Mouse (Mus musculus) limb, embryonic 11.5 days (tissue): ENCODE data around the gene Mgarp. TPM values are rescaled to one million over a fixed set of nuclear protein-coding genes. Genes with fewer than 3 reads are reported as not detected.

ENCODE experiments used
- ATAC-seq: fragments of 200-750 bp; cut with Nextera tagmentation; 2 replicates; pipeline ENCODE4 v1.8.0; 2017; ENCODE audit warnings: low read depth; ENCODE audit not compliant: insufficient number of reproducible peaks, low FRiP score, low TSS enrichment
- DNase-seq: peaks from one replicate; pipeline ENCODE4 v3.0.0-alpha.2; 2015; ENCODE audit warnings: low spot score
- H3K27ac ChIP-seq: fragments of 300-500 bp; sonication (generic); replicated peaks from 2 replicates; pipeline ENCODE4 v1.5.1; 2014; ENCODE audit warnings: low read depth, mild to moderate bottlenecking, low read length
- H3K27me3 ChIP-seq: fragments of 300-500 bp; sonication (generic); 2 replicates; pipeline ENCODE4 v1.6.1; 2014; ENCODE audit warnings: mild to moderate bottlenecking, low read length, mixed read lengths; ENCODE audit not compliant: control insufficient read depth, insufficient read depth
- H3K36me3 ChIP-seq: fragments of 300-500 bp; sonication (generic); 2 replicates; pipeline ENCODE4 v1.6.1; 2014; ENCODE audit warnings: mild to moderate bottlenecking, low read length, moderate library complexity, mixed read lengths; ENCODE audit not compliant: control insufficient read depth, insufficient read depth
- H3K4me1 ChIP-seq: fragments of 300-500 bp; sonication (generic); 2 replicates; pipeline ENCODE4 v1.6.1; 2014; ENCODE audit warnings: low read length, mixed read lengths; ENCODE audit not compliant: control insufficient read depth, insufficient read depth
- H3K4me2 ChIP-seq: fragments of 300-500 bp; sonication (generic); 2 replicates; pipeline ENCODE4 v1.6.1; 2014; ENCODE audit warnings: low read depth, mild to moderate bottlenecking, moderate library complexity; ENCODE audit not compliant: severe bottlenecking
- H3K4me3 ChIP-seq: fragments of 300-500 bp; sonication (generic); 2 replicates; pipeline ENCODE4 v1.5.1; 2014; ENCODE audit warnings: low read depth, low read length
- H3K9ac ChIP-seq: fragments of 300-500 bp; sonication (generic); 2 replicates; pipeline ENCODE4 v1.6.1; 2014; ENCODE audit warnings: mild to moderate bottlenecking, low read length
- H3K9me3 ChIP-seq: fragments of 300-500 bp; sonication (generic); 2 replicates; pipeline ENCODE4 v1.6.1; 2016; ENCODE audit warnings: low read length; ENCODE audit not compliant: control insufficient read depth
- WGBS: fragments of 180-500 bp; shearing (Covaris S2); extraction: QIAGEN DNeasy Blood & Tissue Kit; methylation state at CpG from one replicate; pipeline ENCODE4 v1.1.7; 2014; 5-methylcytosine and 5-hydroxymethylcytosine counted together
- polyA plus RNA-seq: library from polyadenylated mRNA; unstranded; fragments of >200 nt; fragmentation: Nextera tagmentation; extraction: Ambion mirVana; gene quantifications from 2 replicates; pipeline ENCODE4 v1.2.1, GENCODE M21; 2014

Gene Mgarp
- polyA plus RNA-seq, 1 experiment from 2014 or later, result 5.0 TPM

GRCm38 (mm10) chr3:51383409-51383808, 13.1 kb downstream of the Mgarp start:
- ATAC-seq (no peak), DNase-seq (no peak)
- H3K9me3 ChIP-seq, result no peaks in the 10 kb centered on the region
- H3K4me1 ChIP-seq, result no peaks in the 10 kb centered on the region
- H3K4me3 ChIP-seq, result no peak overlapping the region
- no peak overlapping the region for H3K4me2 ChIP-seq
- no peaks in the 10 kb centered on the region for H3K27me3 ChIP-seq
- 78% methylated on average over 12 of the region's 12 CpGs for WGBS
- no peak overlapping the region for H3K9ac ChIP-seq
- no peaks in the 10 kb centered on the region for H3K36me3 ChIP-seq
- H3K27ac ChIP-seq, result no peak overlapping the region

GRCm38 (mm10) chr3:51380660-51381014, 15.9 kb downstream of the Mgarp start:
- Histone ChIP-seq H3K36me3 (no peaks in the 10 kb centered on the region), H3K27me3 (no peaks in the 10 kb centered on the region), H3K9ac (no peak overlapping the region), H3K4me3 (no peak overlapping the region), H3K4me2 (no peak overlapping the region), H3K27ac (no peak overlapping the region), H3K4me1 (no peaks in the 10 kb centered on the region), H3K9me3 (no peaks in the 10 kb centered on the region)
- 69% methylated on average over 2 of the region's 5 CpGs for WGBS
- DNase-seq (no peak), ATAC-seq (no peak)

GRCm38 (mm10) chr3:51379786-51380659, 16.5 kb downstream of the Mgarp start:
- no peak overlapping the region for H3K4me3 ChIP-seq
- no peak overlapping the region for H3K9ac ChIP-seq
- H3K9me3 ChIP-seq, result no peaks in the 10 kb centered on the region
- DNase-seq (no peak), ATAC-seq (no peak)
- H3K36me3 ChIP-seq, result no peaks in the 10 kb centered on the region
- WGBS, result 82% methylated on average over 5 of the region's 5 CpGs
- H3K4me2 ChIP-seq, result no peak overlapping the region
- H3K27ac ChIP-seq, result no peak overlapping the region
- H3K27me3 ChIP-seq, result no peaks in the 10 kb centered on the region
- no peaks in the 10 kb centered on the region for H3K4me1 ChIP-seq

GRCm38 (mm10) chr3:51378665-51378946, 17.9 kb downstream of the Mgarp start:
- ATAC-seq (no peak), DNase-seq (no peak)
- 73% methylated on average over 3 of the region's 3 CpGs for WGBS
- Histone ChIP-seq H3K27me3 (no peaks in the 10 kb centered on the region), H3K4me2 (peak overlapping the region; percentile 32; the same call in 1 of the 2 replicates), H3K27ac (0 out of 2 replicates have a peak overlapping the region, but pooled peaks have one; percentile 5), H3K9ac (no peak overlapping the region), H3K4me3 (no peak overlapping the region; the same call in 1 of the 2 replicates), H3K36me3 (no peaks in the 10 kb centered on the region), H3K4me1 (no peaks in the 10 kb centered on the region), H3K9me3 (no peaks in the 10 kb centered on the region)

- Histone ChIP-seq H3K27me3 (no peaks in the 10 kb centered on the region), H3K9ac (peak overlapping the region; percentile 43; the same call in 1 of the 2 replicates), H3K36me3 (no peaks in the 10 kb centered on the region), H3K27ac (0 out of 2 replicates have a peak overlapping the region, but pooled peaks have one; percentile 5), H3K4me3 (peak overlapping the region; percentile 17), H3K4me1 (no peaks in the 10 kb centered on the region), H3K4me2 (peak overlapping the region; percentile 32; the same call in 1 of the 2 replicates), H3K9me3 (no peaks in the 10 kb centered on the region)
- WGBS, result 43% methylated on average over 31 of the region's 31 CpGs
- ATAC-seq (no peak), DNase-seq (peak; percentile 47)
Observed at GRCm38 (mm10) chr3:51377878-51378664, 18.5 kb downstream of the Mgarp start.

GRCm38 (mm10) chr3:51375307-51376265, 21.0 kb downstream of the Mgarp start:
- WGBS, result 86% methylated on average over 19 of the region's 19 CpGs
- H3K9ac ChIP-seq, result no peak overlapping the region
- no peak overlapping the region for H3K4me3 ChIP-seq
- no peaks in the 10 kb centered on the region for H3K4me1 ChIP-seq
- no peak overlapping the region for H3K4me2 ChIP-seq
- H3K27me3 ChIP-seq, result no peaks in the 10 kb centered on the region
- no peaks in the 10 kb centered on the region for H3K36me3 ChIP-seq
- ATAC-seq, result no peak
- DNase-seq, result peak; percentile 59
- H3K27ac ChIP-seq, result no peak overlapping the region
- no peaks in the 10 kb centered on the region for H3K9me3 ChIP-seq

GRCm38 (mm10) chr3:51373544-51373943, 23.0 kb downstream of the Mgarp start:
- H3K4me2 ChIP-seq, result no peak overlapping the region
- H3K4me3 ChIP-seq, result no peak overlapping the region
- H3K27me3 ChIP-seq, result no peaks in the 10 kb centered on the region
- no peaks in the 10 kb centered on the region for H3K9me3 ChIP-seq
- no peaks in the 10 kb centered on the region for H3K36me3 ChIP-seq
- H3K9ac ChIP-seq, result no peak overlapping the region
- DNase-seq (no peak), ATAC-seq (no peak)
- H3K27ac ChIP-seq, result no peak overlapping the region
- 77% methylated on average over 5 of the region's 5 CpGs for WGBS
- no peaks in the 10 kb centered on the region for H3K4me1 ChIP-seq

GRCm38 (mm10) chr3:51372883-51373282, 23.7 kb downstream of the Mgarp start:
- Histone ChIP-seq H3K27ac (no peak overlapping the region), H3K4me3 (no peak overlapping the region), H3K36me3 (no peaks in the 10 kb centered on the region), H3K27me3 (no peaks in the 10 kb centered on the region), H3K9ac (no peak overlapping the region), H3K9me3 (no peaks in the 10 kb centered on the region), H3K4me1 (no peaks in the 10 kb centered on the region), H3K4me2 (no peak overlapping the region)
- DNase-seq, result no peak
- WGBS, result 70% methylated on average over 5 of the region's 5 CpGs
- no peak for ATAC-seq
